ENCODE assay signal across 20 mouse cellular contexts in genomic region chr5:118815783-118816182, GRCm38 (mm10).
DNase-seq lines count a peak whose midpoint lies in the region; TF ChIP-seq lines count a peak whose summit lies in the region.
"Had no signal": no experiment of that assay in that cellular context is flagged by ENCODE, and none has a peak within 500 bp of the region (broad histone marks: within the 10 kb centered on the region; RNA-seq: fewer than 3 reads in every experiment).

No protein-coding gene starts in this region.

- H3K4me3 ChIP-seq in kidney, adult 2 months (ENCODE audit: insufficient read depth, low read depth, low read length), result no peak overlapping the region
- H3K4me3 ChIP-seq: embryonic facial prominence, embryonic 10.5 days; forebrain, embryonic 13.5 days; gastrocnemius, adult 2 months; heart, embryonic 13.5 days; hindbrain, embryonic 15.5 days had no signal

- intact Hi-C loops in left cerebral cortex, postnatal 14 days (cut with DNase I), result no loop called here

- H3K36me3 ChIP-seq in kidney, adult 2 months (ENCODE audit: control insufficient read depth, insufficient read depth, low read length), result no peaks in the 10 kb centered on the region
- H3K36me3 ChIP-seq: embryonic facial prominence, embryonic 10.5 days; heart, embryonic 13.5 days; hindbrain, embryonic 15.5 days had no signal

- H3K27me3 ChIP-seq in kidney, adult 2 months (replicated peaks; ENCODE audit: control insufficient read depth, insufficient read depth, low read length), result no peaks in the 10 kb centered on the region
- H3K27me3 ChIP-seq: forebrain, embryonic 13.5 days; heart, embryonic 13.5 days; hindbrain, embryonic 15.5 days had no signal

- no peak for TF ChIP-seq POLR2A in kidney, adult 2 months (IDR thresholded peaks at IDR 0.05; ENCODE audit: low read depth, low read length)

- no peak overlapping the region for H3K27ac ChIP-seq in kidney, adult 2 months (ENCODE audit: insufficient read depth, low read depth, low read length)
- H3K27ac ChIP-seq: embryonic facial prominence, embryonic 10.5 days; forebrain, embryonic 13.5 days; gastrocnemius, adult 2 months; heart, embryonic 13.5 days; hindbrain, embryonic 15.5 days had no signal

- whole genome bisulfite sequencing in kidney, adult 2 months, result 68% methylated on average over 5 of the region's 5 CpGs

- TF ChIP-seq CTCF in kidney, adult 2 months (conservative IDR thresholded peaks at IDR 0.05; ENCODE audit: insufficient read depth, insufficient read length, low read depth, low read length), result no peak

- H3K4me1 ChIP-seq in kidney, adult 2 months (ENCODE audit: control insufficient read depth, insufficient read depth, low read length), result no peaks in the 10 kb centered on the region
- H3K4me1 ChIP-seq: forebrain, embryonic 13.5 days; hindbrain, embryonic 15.5 days had no signal

- peak; percentile 71 to 85 for DNase-seq in adrenal gland, adult (ENCODE audit: inconsistent age in 2 of 2, low spot score in 1 of 2)
- no peak for DNase-seq in adrenal gland, postnatal 4 days (ENCODE audit: low spot score in 2 of 2)
- DNase-seq in R1 (ENCODE audit: low read depth, low spot score), result peak; percentile 96
- DNase-seq in adrenal gland, adult 8-10 months, result peak; percentile 44
- peak; percentile 69 to 72 for DNase-seq in adrenal gland, postnatal 36 days
- no peak for DNase-seq in left cerebral cortex, postnatal 14 days (ENCODE audit: low spot score in 2 of 2)
- no peak for DNase-seq in ovary, postnatal 36 days (ENCODE audit: low spot score)
- no peak for DNase-seq in kidney, adult 2 months
- DNase-seq: cerebellum, adult 11 months; cerebellum, adult 9-10 months; cerebellum, postnatal 25 days; forebrain, postnatal 0 days; gastrocnemius, adult 2 months; gastrocnemius, postnatal 25 days; heart, postnatal 36 days; kidney, adult 9 months had no signal

Comparison
In these comparisons a context has a peak if more than half of its experiments do, and no peak if none do; other contexts are left out.
1. DNase-seq: peak in adrenal gland, adult (2 of 2), R1 (single experiment), adrenal gland, adult 8-10 months (single experiment) and adrenal gland, postnatal 36 days (2 of 2); none in adrenal gland, postnatal 4 days (0 of 2), left cerebral cortex, postnatal 14 days (0 of 2), ovary, postnatal 36 days (single experiment) and kidney, adult 2 months (single experiment).